Mouse (Mus musculus) stomach, embryonic 15.5 days (tissue): ENCODE data around the gene Ccdc149. TPM values are rescaled to one million over a fixed set of nuclear protein-coding genes. Genes with fewer than 3 reads are reported as not detected.
A peak's percentile ranks its signal among the peaks of the same experiment; 100 is the strongest.

Experiments
- ATAC-seq: fragments of 200-750 bp; cut with Nextera tagmentation; 2 replicates; pipeline ENCODE4 v1.8.0; 2017; ENCODE audit warnings: low read depth, moderate number of reproducible peaks, moderate TSS enrichment; ENCODE audit not compliant: insufficient read depth, low FRiP score
- H3K27ac ChIP-seq: fragments of 300-500 bp; sonication (generic); 2 replicates; pipeline ENCODE4 v1.5.1; 2015; ENCODE audit warnings: mild to moderate bottlenecking, inconsistent platforms
- H3K27me3 ChIP-seq: fragments of 300-500 bp; sonication (generic); replicated peaks from 2 replicates; pipeline ENCODE4 v1.6.1; 2015; ENCODE audit warnings: inconsistent platforms
- H3K36me3 ChIP-seq: fragments of 300-500 bp; sonication (generic); 2 replicates; pipeline ENCODE4 v1.6.1; 2015; ENCODE audit warnings: inconsistent platforms
- H3K4me1 ChIP-seq: fragments of 300-500 bp; sonication (generic); 2 replicates; pipeline ENCODE4 v1.6.1; 2015; ENCODE audit warnings: inconsistent platforms
- H3K4me2 ChIP-seq: fragments of 300-500 bp; sonication (generic); 2 replicates; pipeline ENCODE4 v1.6.1; 2015; ENCODE audit warnings: mild to moderate bottlenecking, inconsistent platforms
- H3K4me3 ChIP-seq: fragments of 300-500 bp; sonication (generic); replicated peaks from 2 replicates; pipeline ENCODE4 v1.5.1; 2015; ENCODE audit warnings: inconsistent platforms
- H3K9ac ChIP-seq: fragments of 300-500 bp; sonication (generic); 2 replicates; pipeline ENCODE4 v1.6.1; 2015; ENCODE audit warnings: inconsistent platforms
- H3K9me3 ChIP-seq: fragments of 300-500 bp; sonication (generic); 2 replicates; pipeline ENCODE4 v1.6.1; 2016; ENCODE audit warnings: inconsistent platforms
- WGBS: fragments of 180-500 bp; shearing (Covaris S2); methylation state at CpG from one replicate; pipeline ENCODE4 v1.1.7; 2015; 5-methylcytosine and 5-hydroxymethylcytosine counted together
- polyA plus RNA-seq: library from polyadenylated mRNA; unstranded; fragments of >200 nt; fragmentation: Nextera tagmentation; extraction: Ambion mirVana; gene quantifications from 2 replicates; pipeline ENCODE4 v1.2.1, GENCODE M21; 2015

The Ccdc149 gene
- polyA plus RNA-seq, 1 experiment from 2014 or later = 4.7 TPM

GRCm38 (mm10) chr5:52476826-52477225 is 5.5 kb upstream of the Ccdc149 start:
- H3K27me3 ChIP-seq = no peaks in the 10 kb centered on the region
- H3K27ac ChIP-seq = peak overlapping the region; percentile 86
- H3K9ac ChIP-seq = peak overlapping the region; percentile 41; the same call in 1 of the 2 replicates
- peaks cover 10% of the 10 kb centered on the region; the same call in 1 of the 2 replicates for H3K4me1 ChIP-seq
- peak overlapping the region; percentile 46 for H3K4me3 ChIP-seq
- H3K9me3 ChIP-seq = no peaks in the 10 kb centered on the region
- no peaks in the 10 kb centered on the region for H3K36me3 ChIP-seq
- no peak for ATAC-seq
- peak overlapping the region; percentile 80 for H3K4me2 ChIP-seq
- WGBS = 7% methylated on average over 7 of the region's 7 CpGs

GRCm38 (mm10) chr5:52476292-52476701 is 5.0 kb upstream of the Ccdc149 start:
- Histone ChIP-seq H3K4me2 (peak overlapping the region; percentile 80), H3K9ac (peak overlapping the region; percentile 41; the same call in 1 of the 2 replicates), H3K27me3 (no peaks in the 10 kb centered on the region), H3K4me3 (peak overlapping the region; percentile 46), H3K36me3 (no peaks in the 10 kb centered on the region), H3K4me1 (peaks cover 10% of the 10 kb centered on the region; the same call in 1 of the 2 replicates), H3K9me3 (no peaks in the 10 kb centered on the region), H3K27ac (peak overlapping the region; percentile 86)
- under 1% methylated on average over 23 of the region's 23 CpGs for WGBS
- ATAC-seq = peak; percentile 95

- Histone ChIP-seq H3K9ac (no peak overlapping the region), H3K36me3 (no peaks in the 10 kb centered on the region), H3K4me2 (no peak overlapping the region), H3K27me3 (no peaks in the 10 kb centered on the region), H3K9me3 (no peaks in the 10 kb centered on the region), H3K27ac (no peak overlapping the region), H3K4me3 (no peak overlapping the region), H3K4me1 (peaks cover 10% of the 10 kb centered on the region; the same call in 1 of the 2 replicates)
- WGBS = 83% methylated on average over 7 of the region's 7 CpGs
- no peak for ATAC-seq
Observed at GRCm38 (mm10) chr5:52473988-52474387, 2.7 kb upstream of the Ccdc149 start.

GRCm38 (mm10) chr5:52470551-52470950 is 770 bp downstream of the Ccdc149 start:
- peak overlapping the region; percentile 68 for H3K4me2 ChIP-seq
- WGBS = 54% methylated on average over 5 of the region's 5 CpGs
- no peak overlapping the region for H3K27ac ChIP-seq
- H3K4me3 ChIP-seq = peak overlapping the region; percentile 52
- no peaks in the 10 kb centered on the region for H3K36me3 ChIP-seq
- no peaks in the 10 kb centered on the region for H3K27me3 ChIP-seq
- no peak overlapping the region for H3K9ac ChIP-seq
- ATAC-seq = 0 out of 2 replicates have a peak, but pooled peaks have one; percentile 11
- no peaks in the 10 kb centered on the region for H3K4me1 ChIP-seq
- no peaks in the 10 kb centered on the region for H3K9me3 ChIP-seq

- Histone ChIP-seq H3K36me3 (no peaks in the 10 kb centered on the region), H3K4me3 (no peak overlapping the region), H3K27me3 (no peaks in the 10 kb centered on the region), H3K9me3 (no peaks in the 10 kb centered on the region), H3K4me1 (no peaks in the 10 kb centered on the region), H3K9ac (no peak overlapping the region), H3K27ac (no peak overlapping the region), H3K4me2 (no peak overlapping the region)
- no peak for ATAC-seq
- WGBS = 86% methylated on average over 3 of the region's 3 CpGs
Observed at GRCm38 (mm10) chr5:52467841-52468240, 3.5 kb downstream of the Ccdc149 start.

GRCm38 (mm10) chr5:52462447-52462846 is 8.9 kb downstream of the Ccdc149 start:
- Histone ChIP-seq H3K27ac (no peak overlapping the region), H3K4me2 (no peak overlapping the region), H3K36me3 (no peaks in the 10 kb centered on the region), H3K4me3 (no peak overlapping the region), H3K9ac (no peak overlapping the region), H3K4me1 (no peaks in the 10 kb centered on the region), H3K27me3 (no peaks in the 10 kb centered on the region), H3K9me3 (no peaks in the 10 kb centered on the region)
- WGBS = 76% methylated on average over 2 of the region's 2 CpGs
- ATAC-seq = no peak

- no peak overlapping the region for H3K4me3 ChIP-seq
- H3K4me2 ChIP-seq = no peak overlapping the region
- H3K4me1 ChIP-seq = no peaks in the 10 kb centered on the region
- H3K27me3 ChIP-seq = no peaks in the 10 kb centered on the region
- WGBS = 65% methylated on average over 6 of the region's 6 CpGs
- H3K9me3 ChIP-seq = no peaks in the 10 kb centered on the region
- no peak overlapping the region for H3K27ac ChIP-seq
- no peaks in the 10 kb centered on the region for H3K36me3 ChIP-seq
- H3K9ac ChIP-seq = no peak overlapping the region
- no peak for ATAC-seq
Observed at GRCm38 (mm10) chr5:52461434-52462124, 9.7 kb downstream of the Ccdc149 start.

- Histone ChIP-seq H3K36me3 (no peaks in the 10 kb centered on the region), H3K27ac (no peak overlapping the region), H3K9me3 (no peaks in the 10 kb centered on the region), H3K27me3 (no peaks in the 10 kb centered on the region), H3K4me3 (no peak overlapping the region), H3K4me1 (no peaks in the 10 kb centered on the region), H3K4me2 (no peak overlapping the region), H3K9ac (no peak overlapping the region)
- WGBS = 87% methylated on average over 4 of the region's 4 CpGs
- ATAC-seq = no peak
Observed at GRCm38 (mm10) chr5:52459308-52459707, 12.0 kb downstream of the Ccdc149 start.

- WGBS = 64% methylated on average over 6 of the region's 6 CpGs
- no peak overlapping the region for H3K4me2 ChIP-seq
- H3K27me3 ChIP-seq = no peaks in the 10 kb centered on the region
- no peaks in the 10 kb centered on the region for H3K9me3 ChIP-seq
- no peak overlapping the region for H3K4me3 ChIP-seq
- no peak for ATAC-seq
- H3K36me3 ChIP-seq = no peaks in the 10 kb centered on the region
- H3K4me1 ChIP-seq = no peaks in the 10 kb centered on the region
- no peak overlapping the region for H3K9ac ChIP-seq
- no peak overlapping the region for H3K27ac ChIP-seq
Observed at GRCm38 (mm10) chr5:52457154-52457553, 14.2 kb downstream of the Ccdc149 start.

- H3K36me3 ChIP-seq = no peaks in the 10 kb centered on the region
- WGBS = 82% methylated on average over 9 of the region's 9 CpGs
- H3K4me1 ChIP-seq = no peaks in the 10 kb centered on the region
- no peak overlapping the region for H3K4me2 ChIP-seq
- H3K4me3 ChIP-seq = no peak overlapping the region
- ATAC-seq = no peak
- no peaks in the 10 kb centered on the region for H3K27me3 ChIP-seq
- H3K9ac ChIP-seq = no peak overlapping the region
- H3K9me3 ChIP-seq = no peaks in the 10 kb centered on the region
- no peak overlapping the region for H3K27ac ChIP-seq
Observed at GRCm38 (mm10) chr5:52450821-52451220, 20.5 kb downstream of the Ccdc149 start.

- H3K36me3 ChIP-seq = no peaks in the 10 kb centered on the region
- no peaks in the 10 kb centered on the region for H3K4me1 ChIP-seq
- 78% methylated on average over 8 of the region's 8 CpGs for WGBS
- no peak overlapping the region for H3K9ac ChIP-seq
- no peaks in the 10 kb centered on the region for H3K27me3 ChIP-seq
- H3K9me3 ChIP-seq = no peaks in the 10 kb centered on the region
- H3K27ac ChIP-seq = no peak overlapping the region
- H3K4me2 ChIP-seq = no peak overlapping the region
- no peak for ATAC-seq
- H3K4me3 ChIP-seq = no peak overlapping the region
Observed at GRCm38 (mm10) chr5:52449187-52449586, 22.1 kb downstream of the Ccdc149 start.

- no peak for ATAC-seq
- Histone ChIP-seq H3K36me3 (no peaks in the 10 kb centered on the region), H3K4me1 (no peaks in the 10 kb centered on the region), H3K27ac (no peak overlapping the region), H3K4me2 (no peak overlapping the region), H3K9ac (no peak overlapping the region), H3K9me3 (no peaks in the 10 kb centered on the region), H3K27me3 (no peaks in the 10 kb centered on the region), H3K4me3 (no peak overlapping the region)
- 64% methylated on average over 11 of the region's 11 CpGs for WGBS
Observed at GRCm38 (mm10) chr5:52440278-52440677, 31.0 kb downstream of the Ccdc149 start.
